Mouse (Mus musculus): ENCODE data around the gene Sipa1. TPM values are rescaled to one million over a fixed set of nuclear protein-coding genes. Genes with fewer than 3 reads are reported as not detected.
A peak's percentile ranks its signal among the peaks of the same experiment; 100 is the strongest.
"Not testable (repeated sequence)": the region's sequence is repeated elsewhere in the genome, so short reads cannot be mapped to it uniquely, and the experiment has no call there.

The Sipa1 gene
- polyA plus RNA-seq, 1 experiment from 2014 or later: 37.4 TPM

DNA sequence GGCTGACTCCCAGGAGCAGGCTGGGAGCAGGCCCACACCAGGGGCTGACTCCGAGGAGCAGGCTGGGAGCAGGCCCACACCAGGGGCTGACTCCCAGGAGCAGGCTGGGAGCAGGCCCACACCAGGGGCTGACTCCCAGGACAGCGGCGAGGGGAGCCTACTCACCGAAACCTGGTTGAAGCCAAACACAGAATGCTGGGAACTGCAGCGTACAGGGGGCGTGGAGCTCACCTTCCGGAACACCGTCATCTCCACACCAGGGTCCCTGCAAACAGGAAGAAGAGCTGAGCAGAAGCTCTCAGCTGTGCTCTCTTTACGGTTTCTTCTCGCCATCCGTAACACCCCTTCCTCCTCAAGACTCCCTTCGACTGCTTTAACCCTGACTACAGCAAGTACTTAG is 23.4 kb upstream of the Sipa1 start:
- not testable (repeated sequence) for DNase-seq (ENCODE audit: low spot score)

DNA sequence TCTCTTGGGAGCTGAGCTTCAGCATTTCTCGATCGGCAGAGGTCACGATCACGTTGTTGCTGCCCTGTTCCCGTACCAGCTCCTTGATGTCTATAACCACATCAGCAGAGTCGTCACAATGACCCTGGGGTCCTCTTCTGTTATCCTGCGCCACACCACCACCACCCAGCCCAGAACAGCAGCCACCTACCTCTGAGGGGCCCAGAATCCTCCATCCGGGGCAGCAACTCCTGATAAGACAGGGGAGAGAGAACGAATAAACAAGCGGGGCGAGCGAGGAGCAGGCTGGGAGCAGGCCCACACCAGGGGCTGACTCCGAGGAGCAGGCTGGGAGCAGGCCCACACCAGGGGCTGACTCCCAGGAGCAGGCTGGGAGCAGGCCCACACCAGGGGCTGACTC is 22.9 kb upstream of the Sipa1 start:
- DNase-seq (ENCODE audit: low spot score): no peak

DNA sequence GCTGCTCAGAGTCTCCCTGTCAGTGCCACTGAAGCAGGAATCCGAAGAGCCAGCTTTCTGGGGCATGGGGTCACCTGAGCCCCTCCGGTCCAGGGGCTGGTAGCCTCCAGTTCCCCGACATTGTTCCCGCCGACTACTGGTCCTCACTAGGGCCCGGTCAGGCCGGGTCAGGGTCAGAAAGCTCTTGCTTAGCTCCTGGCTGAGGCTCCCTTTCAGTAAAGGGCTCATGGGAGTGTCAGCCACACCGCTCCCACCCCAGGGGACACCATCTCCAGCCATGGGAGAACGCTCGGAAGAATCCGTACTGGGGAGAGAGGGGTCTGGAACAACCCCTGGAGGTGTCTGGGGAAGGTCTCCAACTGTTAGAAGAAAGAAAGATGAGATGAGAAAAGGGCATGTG is 22.4 kb upstream of the Sipa1 start:
- no peak for DNase-seq (ENCODE audit: low spot score)

DNA sequence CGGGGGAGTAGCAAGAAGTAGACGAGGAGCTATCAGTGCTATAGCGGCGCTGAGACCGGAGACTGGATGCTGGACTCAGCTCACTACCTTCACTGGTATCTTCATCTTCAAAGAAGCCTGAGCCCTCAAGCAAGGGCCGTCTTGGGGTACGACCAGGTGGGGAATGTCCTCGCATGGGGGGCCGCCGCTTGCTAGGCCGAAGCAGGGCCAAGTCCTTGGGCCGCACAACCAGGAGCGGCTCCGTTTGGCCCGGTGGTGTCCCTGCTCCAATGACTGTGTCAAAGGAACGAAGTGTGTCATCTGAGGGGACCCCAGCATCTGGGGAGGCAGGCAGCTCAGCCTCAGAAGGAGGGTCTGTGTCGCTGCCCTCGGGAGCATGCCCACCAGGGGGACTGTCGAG is 21.9 kb upstream of the Sipa1 start:
- DNase-seq (ENCODE audit: low spot score): no peak

DNA sequence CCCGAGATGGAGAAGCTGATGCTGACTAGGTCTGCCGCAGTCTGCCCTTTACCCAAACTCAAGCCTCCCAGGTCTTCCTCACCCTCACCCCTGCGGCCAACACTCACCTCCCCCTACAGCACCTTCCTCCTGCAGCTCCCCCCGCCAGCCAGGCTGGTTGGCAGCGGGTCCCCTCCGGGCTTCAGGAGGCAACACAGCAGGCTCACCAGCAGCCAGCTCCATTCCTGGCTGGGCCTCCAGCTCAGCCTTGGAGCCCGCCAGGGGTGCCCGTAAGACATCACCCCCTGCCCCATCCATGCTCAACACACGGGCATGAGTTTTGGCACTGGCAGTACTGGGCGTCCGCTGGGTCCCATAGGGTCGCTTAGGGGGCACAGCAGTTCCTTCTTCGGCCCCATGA is 21.5 kb upstream of the Sipa1 start:
- no peak for DNase-seq (ENCODE audit: low spot score)

DNA sequence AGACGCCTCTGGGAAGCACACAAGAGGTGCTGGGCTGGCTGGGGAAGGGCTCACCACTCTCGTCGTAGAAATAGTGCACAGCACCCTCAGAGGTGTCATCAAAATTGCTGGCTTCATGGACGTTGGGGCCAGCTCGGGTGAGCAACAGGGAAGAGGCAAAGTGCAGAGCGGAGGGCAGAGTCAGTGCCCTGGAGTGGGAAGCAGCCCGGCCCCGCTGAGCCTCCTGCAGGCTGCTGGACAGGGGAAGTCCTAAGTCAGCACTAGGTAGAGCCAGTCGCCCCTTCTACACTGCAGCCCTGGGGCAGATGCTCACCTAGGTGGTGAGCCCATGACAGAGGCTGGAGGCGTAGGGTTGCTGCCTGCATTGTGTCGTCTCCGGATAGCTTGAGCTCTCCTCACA is 20.7 kb upstream of the Sipa1 start:
- DNase-seq (ENCODE audit: low spot score): no peak

DNA sequence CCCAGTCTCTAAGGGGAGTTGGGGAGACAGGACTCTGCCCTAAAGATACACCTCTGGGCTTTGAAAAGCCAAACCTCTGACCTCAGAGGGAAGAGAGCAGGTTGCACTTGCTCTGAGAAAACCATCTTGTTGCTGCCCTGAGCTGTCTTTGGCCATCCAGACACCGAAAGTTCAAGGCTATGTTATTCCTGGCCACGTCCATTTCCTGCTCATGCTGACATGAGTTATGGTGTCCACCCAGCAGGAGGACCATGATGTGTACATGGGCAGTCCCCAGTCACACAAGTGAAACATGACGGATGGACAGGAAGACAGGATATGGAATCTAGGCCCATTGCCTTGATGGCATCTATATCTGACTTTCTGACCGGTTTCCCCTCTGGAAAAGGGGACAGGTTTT is 16.9 kb upstream of the Sipa1 start:
- no peak for DNase-seq (ENCODE audit: low spot score)

DNA sequence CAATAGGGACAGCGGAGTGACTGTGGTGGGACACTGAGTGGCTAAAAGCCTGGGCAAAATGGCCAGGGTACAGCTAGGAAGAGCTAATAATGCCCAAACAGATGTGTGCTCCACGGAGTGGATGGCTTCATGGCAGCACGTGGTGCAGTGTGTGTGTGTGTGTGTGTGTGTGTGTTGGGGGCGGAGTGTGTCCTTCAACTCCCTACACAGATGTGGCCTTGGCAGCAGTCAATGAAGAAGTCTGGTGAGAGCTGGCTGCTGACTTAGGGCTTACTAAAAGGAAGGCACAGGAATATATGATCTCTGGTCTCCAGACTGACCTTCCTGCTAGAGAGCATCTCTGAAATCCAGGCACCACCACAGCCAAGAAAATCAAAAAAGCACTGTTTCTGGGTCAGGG is 4.9 kb upstream of the Sipa1 start:
- no peak for DNase-seq (ENCODE audit: low spot score)

DNA sequence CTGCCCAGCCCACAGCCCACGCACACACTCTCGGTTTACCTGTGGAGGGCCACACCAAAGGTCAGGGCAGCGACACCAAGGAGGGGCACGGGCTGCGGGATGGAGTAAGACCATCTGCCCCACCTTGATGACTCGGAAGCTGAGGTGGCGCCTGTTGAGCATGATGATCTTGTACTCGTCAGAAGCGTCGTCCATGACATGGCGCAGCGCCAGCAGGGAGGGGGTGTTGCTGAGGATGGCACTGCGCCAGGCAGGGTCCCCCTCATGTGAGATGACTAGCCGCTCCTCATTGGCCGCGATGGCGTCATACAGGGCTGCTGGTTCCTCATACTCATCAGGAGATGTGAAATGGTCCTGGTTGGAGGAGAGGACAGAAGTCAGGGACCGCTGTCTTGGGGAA is 2.9 kb upstream of the Sipa1 start:
- no peak for DNase-seq (ENCODE audit: low spot score)

DNA sequence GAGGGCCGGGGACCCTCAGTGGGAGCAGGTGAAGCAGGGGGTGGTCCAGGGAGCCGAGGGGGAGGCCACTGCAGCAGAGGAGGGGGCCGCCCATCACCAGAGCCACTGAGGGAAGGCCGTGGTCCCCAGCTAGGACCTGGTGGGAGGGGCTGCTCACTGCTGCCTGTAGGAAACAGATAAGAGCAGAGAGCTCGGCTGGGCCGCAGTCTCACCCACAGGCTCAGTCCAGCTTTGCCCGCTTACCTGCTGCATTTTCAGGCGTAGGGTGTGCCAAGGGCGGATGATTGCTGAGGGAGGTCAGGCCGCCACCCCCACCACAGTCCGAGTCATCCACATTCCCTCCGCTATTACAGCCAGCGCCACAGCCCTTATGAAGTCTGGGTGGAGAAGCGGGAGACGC is 2.0 kb upstream of the Sipa1 start:
- DNase-seq (ENCODE audit: low spot score): no peak

DNA sequence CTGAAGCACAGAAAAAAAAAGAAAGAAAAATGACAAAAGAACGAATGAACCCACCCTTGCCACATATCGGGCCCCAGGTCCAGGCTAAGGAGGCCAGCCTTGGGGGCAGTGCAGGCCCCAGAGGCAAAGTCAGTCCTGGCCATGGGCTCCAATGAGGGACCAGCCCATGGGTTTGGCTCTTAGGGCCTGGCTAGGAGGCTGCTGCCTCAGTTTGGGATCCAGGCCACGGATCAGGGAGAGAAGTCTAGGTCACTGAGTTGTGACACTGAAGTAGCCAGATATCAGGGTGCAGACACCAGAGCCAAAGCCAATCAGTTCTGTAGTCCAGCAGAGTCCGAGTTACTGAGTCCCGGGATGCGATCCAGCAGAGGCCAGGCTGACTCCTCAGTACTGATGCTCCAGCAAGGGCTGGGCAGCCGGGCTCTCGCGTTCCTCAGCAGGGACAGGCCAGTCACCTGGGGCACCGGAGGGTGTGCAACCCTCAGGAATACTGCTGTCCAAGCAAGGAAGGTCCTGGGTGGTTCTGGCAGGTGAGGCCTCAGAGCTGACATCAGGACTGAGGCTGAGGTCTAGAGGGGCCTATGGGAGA is 1.3 kb upstream of the Sipa1 start:
- no peak for DNase-seq (ENCODE audit: low spot score)

DNA sequence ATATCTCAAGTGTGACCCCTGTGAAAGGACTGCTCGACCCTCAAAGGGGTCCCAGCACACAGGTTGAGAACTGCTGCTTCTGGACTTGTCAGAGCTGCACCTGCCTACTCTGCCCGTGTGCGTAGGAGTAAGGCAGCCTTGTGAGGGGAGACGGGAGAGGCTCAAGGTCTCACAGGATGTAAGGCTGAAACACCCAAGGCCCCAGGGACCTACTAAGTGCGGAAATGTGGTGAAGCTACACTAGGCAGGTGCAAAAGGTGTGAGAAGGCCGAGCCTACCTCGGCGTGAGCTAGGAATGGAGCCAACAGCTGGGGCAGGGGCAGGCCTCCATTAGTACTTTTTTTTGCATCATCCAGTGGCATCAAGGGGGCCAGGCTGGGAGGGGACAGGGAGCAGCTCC is 1.2 kb downstream of the Sipa1 start:
- peak; percentile 56 for DNase-seq (ENCODE audit: low spot score)

DNA sequence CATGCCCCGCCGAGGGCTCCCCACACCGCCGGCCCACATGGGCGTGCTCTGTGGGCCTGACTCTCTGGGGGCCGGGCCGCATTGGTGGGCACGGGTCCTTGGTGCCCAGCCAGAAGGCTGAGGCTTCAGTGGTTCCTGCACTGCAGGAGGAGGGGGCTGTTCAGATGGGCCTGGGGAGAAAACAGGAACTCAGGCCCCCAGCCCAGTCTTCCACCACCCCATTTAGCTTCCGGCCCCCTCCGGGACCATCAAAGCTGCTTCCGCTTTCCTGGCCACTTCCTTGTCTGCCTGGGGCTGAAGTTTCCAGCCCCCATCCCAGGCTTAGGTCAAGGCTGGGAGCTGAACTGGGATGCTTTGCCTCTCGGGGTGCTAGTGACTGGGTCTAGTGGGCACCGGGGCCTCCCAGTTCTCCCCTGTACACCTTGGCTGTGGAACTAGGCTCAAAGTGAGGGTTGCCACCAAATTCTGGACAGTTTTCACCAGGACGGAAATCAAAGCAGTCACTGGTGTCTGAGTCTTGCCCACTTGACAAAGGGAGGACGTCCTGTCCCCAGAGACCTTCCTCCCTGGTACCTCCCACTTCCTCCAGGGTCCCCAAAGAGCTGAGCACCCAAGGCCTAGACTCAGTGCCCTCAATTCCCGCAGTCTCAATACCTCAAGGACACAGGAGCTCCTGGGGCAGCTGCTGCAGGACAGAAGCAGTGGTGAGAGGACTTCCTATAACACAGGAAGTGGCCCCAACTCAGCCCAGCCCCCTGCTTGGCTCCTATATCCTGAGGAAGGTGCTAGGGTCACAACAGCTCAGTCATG is 2.4 kb downstream of the Sipa1 start:
- DNase-seq (ENCODE audit: low spot score): peak; percentile 48

DNA sequence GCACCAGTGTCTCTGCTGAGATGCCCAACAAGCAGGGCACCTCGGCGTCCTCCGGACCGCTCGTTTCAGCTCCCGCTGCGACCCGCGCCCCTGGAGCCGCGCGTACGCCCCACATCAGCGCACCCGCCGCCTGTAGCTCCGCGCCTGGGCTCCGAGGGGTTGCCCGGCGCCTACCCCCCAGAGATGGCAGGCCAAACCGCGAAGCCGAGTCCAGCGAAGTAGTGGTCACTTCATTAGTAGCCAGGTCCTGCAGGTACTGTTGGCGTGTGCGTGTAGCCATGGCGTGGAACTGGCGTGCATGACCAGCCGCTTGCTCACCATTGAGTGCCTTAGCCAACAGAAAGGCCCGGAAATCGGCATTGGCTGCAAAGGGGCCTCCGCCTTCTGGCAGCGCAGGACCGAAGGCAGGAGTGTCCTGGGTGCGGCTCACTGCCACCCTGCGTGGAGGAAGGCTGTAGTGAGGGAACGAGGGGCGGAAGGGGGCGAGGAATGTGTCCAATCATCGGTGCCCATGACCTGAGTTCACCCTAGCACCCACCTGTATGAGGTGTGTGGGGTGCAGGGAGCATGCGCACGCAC is 8.7 kb downstream of the Sipa1 start:
- DNase-seq (ENCODE audit: low spot score): no peak

DNA sequence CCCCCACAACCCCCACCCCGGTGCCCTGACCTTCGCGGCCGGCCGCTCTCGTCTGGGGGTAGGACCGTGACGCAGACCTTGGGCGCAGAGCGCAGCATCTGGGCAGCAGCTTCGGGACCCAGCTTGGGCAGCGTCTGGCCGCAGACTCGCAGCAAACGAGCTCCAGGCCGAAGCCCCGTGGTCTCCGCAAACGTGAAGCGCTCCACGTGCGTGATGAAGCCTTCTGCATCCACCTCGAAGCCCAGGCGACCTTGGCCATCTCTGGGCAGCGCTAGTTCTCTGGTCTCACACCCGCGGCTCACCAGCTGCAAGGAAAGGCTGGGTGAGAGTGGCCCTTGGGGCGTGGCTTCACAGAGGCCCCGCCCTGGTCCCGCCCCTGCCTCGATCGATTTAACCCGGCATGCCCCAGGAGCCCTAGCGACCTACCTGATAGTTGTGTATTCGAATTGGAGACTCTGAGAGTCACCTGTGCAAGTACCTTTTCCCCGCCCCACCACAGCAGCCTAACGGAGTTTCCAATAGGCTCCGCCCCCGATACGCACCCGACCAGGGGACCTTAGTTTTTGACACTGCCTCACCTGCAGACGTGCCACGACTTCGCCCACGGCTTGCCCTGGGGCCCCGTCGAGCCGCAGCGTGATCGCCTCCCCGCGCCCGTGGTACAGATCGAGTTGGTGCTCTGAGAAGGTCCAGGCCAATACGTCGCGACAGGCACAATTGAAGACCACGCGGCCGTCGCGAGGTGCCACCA is 9.4 kb downstream of the Sipa1 start:
- no peak for DNase-seq (ENCODE audit: low spot score)

DNA sequence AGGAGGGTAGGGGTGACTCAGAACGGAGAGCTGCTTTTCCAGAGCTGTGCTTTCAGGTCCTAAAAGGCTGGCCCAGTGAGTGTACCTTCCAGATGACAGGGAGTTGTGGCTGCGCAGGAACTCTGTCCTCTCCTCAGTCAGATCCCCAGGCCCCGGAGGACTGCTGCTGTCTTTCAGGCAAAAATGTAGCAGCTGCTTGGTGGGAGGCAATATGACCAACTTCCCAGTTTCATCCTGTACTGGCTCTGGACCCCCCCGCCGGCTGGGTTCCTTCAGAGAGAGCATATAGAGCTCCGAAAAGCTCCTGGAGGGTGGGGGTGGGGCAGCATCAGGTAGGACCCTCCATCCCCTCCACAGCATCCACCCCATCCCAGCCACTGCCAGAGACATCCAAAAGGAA is 10.9 kb downstream of the Sipa1 start:
- no peak for DNase-seq (ENCODE audit: low spot score)

DNA sequence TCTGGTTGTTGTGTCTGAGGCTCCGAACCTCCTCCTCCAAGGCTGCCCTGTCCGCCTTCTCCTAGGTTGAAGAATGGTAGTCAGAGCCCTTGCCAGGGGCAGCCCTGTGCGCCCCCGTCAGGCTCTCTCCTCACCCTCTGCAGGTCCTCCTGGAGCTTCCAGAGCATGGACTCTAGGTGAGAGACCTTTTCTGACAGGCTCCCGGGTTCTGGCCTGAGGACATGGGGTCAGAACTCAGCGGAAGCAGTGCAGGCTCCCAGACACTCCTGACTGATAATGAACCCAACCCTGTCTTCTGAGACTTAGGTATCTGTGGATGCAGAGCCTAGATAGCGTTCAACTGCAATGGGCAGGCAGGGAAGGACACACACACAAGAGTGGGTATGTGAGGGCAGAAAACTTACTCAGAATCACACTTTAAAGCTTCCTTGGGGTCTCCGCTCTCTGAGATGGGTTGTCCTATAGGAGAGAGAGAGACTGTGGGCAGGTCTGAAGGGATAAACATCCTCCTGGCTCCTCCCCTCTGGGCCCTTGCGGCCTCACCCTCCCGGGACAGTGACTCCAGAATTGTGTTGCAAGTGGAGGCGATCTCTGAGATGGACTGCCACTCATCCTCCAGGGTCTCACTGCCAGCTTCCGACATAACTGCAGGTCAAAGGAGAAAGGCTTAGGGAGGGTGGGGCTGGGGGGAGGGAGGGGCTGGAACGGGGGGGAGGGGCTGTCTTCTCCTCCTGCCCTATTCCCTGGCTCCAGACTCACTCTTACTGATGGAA is 11.8 kb downstream of the Sipa1 start:
- DNase-seq (ENCODE audit: low spot score): no peak

DNA sequence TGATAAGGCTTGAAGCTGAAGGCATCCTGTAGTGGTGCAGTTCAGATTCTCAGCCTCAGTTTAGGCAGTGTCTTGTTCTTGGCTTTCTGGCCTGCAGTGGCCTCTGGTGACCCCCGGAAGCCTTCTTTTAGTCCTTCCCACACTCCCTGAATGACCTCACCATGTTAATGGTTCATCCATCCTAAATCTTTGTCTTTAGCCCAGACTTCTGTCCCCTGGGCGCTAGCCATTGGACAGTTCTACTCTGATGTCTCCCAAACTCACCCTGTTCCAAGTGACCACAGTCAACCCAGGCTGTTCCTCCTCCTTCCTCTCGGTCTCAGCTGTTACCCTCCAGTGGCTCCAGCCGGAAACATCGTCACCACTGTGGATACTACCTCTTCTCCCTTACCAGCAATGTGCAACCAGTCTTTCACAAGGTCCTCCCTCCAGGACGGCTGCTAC is 14.2 kb downstream of the Sipa1 start:
- DNase-seq (ENCODE audit: low spot score): no peak

DNA sequence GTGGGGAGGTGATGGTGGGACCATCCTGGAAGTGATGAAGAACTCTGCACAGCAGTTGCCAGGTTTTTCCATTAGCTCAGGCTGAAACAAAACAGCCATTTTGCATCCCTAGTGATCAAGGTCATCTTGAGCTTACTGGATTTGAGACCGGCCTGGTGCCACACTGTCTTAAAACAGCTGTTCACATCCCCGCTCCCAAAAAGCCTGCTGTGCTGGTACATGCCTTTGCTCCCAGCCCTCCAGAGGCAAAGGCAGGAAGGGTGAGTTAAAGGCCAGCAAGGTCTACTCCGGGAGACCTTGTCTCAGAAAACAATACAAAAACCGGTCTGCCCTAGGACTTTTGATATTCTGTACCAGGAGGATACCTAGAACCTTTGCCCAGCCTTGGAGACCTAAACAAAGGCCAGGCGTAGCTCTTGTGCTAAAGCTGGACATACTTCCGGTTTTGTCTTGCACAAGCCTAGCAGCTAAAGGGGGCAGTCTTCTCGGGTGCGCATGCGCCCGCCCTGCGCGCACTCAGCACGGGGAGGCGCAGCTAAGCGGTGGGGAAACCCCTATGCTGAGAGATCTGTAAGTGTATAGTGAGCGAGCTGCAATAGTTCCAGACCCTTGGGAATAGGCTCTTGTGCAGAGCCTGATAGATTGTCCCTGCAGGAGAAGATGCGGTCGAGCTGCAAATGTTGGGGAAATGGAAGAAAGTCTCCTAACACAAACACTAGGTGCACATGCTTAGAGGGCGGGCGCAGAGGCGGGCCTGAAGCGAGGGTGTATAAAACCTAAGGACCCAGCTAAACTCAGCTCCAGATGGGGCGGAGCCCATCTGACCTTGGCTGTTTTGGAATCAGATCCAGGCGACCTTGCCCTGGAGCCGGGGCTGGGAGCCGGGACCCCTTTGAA is 14.9 kb downstream of the Sipa1 start:
- peak; percentile 91 for DNase-seq (ENCODE audit: low spot score)

DNA sequence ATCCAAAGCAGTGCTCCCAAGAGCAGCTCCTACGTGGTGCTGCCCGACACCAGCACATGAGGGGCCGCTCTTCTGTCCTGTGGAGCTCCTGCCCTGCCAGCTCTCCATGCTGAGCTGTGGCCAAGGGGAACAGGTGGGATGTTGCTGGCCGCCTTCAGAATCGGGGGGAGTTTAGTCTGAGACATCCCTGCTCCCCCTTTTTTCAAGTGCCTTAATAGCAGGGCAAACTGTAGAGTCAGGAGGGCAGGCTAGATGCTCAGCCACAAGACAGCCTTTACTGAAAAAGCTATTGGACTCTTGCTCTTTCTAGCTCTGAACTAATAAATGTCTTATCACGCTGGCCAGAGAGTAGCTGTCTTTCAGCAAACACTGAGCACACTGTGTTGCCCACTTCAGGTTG is 15.7 kb downstream of the Sipa1 start:
- no peak for DNase-seq (ENCODE audit: low spot score)
